Mouse (Mus musculus): ENCODE results near the gene Rps9.

- no peak for TF ChIP-seq CTCF (IDR thresholded peaks at IDR 0.05; ENCODE audit: control insufficient read depth, insufficient read depth, insufficient read length)
- no peak for TF ChIP-seq MAX (IDR thresholded peaks at IDR 0.05)
- no peak for TF ChIP-seq CEBPB (IDR thresholded peaks at IDR 0.05; ENCODE audit: low read depth)
- TF ChIP-seq MYOD1 (IDR thresholded peaks at IDR 0.05; ENCODE audit: control insufficient read depth, insufficient read length, low read depth): no peak
- no peak for TF ChIP-seq USF1 (IDR thresholded peaks at IDR 0.05; ENCODE audit: low read depth)
Measured at GRCm38 (mm10) chr7:3715249-3715648, 11.5 kb downstream of the Rps9 start.

Measured in C2C12 (cell line).